Mouse (Mus musculus) thymus, postnatal 0 days (tissue): Measurements from ENCODE around the gene Mrps6. TPM values are rescaled to one million over a fixed set of nuclear protein-coding genes. Genes with fewer than 3 reads are reported as not detected.

Experiments
- DNase-seq: peaks from one replicate; pipeline ENCODE4 v3.0.0-alpha.2; 2015; ENCODE audit warnings: low spot score
- polyA plus RNA-seq: library from polyadenylated mRNA; unstranded; fragments of >200 nt; fragmentation: Nextera tagmentation; extraction: Ambion mirVana; gene quantifications from 2 replicates; pipeline ENCODE4 v1.2.1, GENCODE M21; 2015

Gene Mrps6
- polyA plus RNA-seq: 119 and 133 TPM in 2 replicates

GRCm38 (mm10) chr16:92057852-92058643 lies at the start of gene Mrps6, which contains the start of the genes Gm49711 and Slc5a3:
Mrps6 (plus strand) TSS chr16:92058270.
Gm49711 (plus strand) TSS chr16:92058316.
Slc5a3 (plus strand) TSS chr16:92058322.
- DNase-seq: peak; percentile 86

- no peak for DNase-seq
These were observed 48.5 kb upstream of the Mrps6 start for GRCm38 (mm10) chr16:92009586-92009985.

GRCm38 (mm10) chr16:92016792-92017191 lies 41.3 kb upstream of the Mrps6 start:
- no peak for DNase-seq

- DNase-seq: peak; percentile 68
These were observed 38.6 kb upstream of the Mrps6 start for GRCm38 (mm10) chr16:92019141-92020118.

- DNase-seq: no peak
These were observed 36.2 kb upstream of the Mrps6 start for GRCm38 (mm10) chr16:92021656-92022400.

- DNase-seq: no peak
These were observed 35.4 kb upstream of the Mrps6 start for GRCm38 (mm10) chr16:92022494-92023283.

GRCm38 (mm10) chr16:92033286-92033685 lies 24.8 kb upstream of the Mrps6 start:
- DNase-seq: no peak

- no peak for DNase-seq
These were observed 23.4 kb upstream of the Mrps6 start for GRCm38 (mm10) chr16:92034676-92035075.

- DNase-seq: no peak
These were observed 21.4 kb upstream of the Mrps6 start for GRCm38 (mm10) chr16:92036701-92037100.

- DNase-seq: peak; percentile 77
These were observed 20.0 kb upstream of the Mrps6 start for GRCm38 (mm10) chr16:92037891-92038607.

- no peak for DNase-seq
These were observed 18.6 kb upstream of the Mrps6 start for GRCm38 (mm10) chr16:92039421-92039820.

- no peak for DNase-seq
These were observed 18.1 kb upstream of the Mrps6 start for GRCm38 (mm10) chr16:92039966-92040365.

- DNase-seq: no peak
These were observed 6.2 kb upstream of the Mrps6 start for GRCm38 (mm10) chr16:92051777-92052310.

GRCm38 (mm10) chr16:92052569-92052968 lies 5.5 kb upstream of the Mrps6 start:
- DNase-seq: no peak

- no peak for DNase-seq
These were observed 1.4 kb upstream of the Mrps6 start for GRCm38 (mm10) chr16:92056711-92057110.

GRCm38 (mm10) chr16:92057456-92057851 lies 616 bp upstream of the Mrps6 start:
- DNase-seq: no peak

GRCm38 (mm10) chr16:92058644-92059620 lies 862 bp downstream of the Mrps6 start:
- DNase-seq: peak; percentile 34

GRCm38 (mm10) chr16:92060213-92060612 lies 2.1 kb downstream of the Mrps6 start:
- peak; percentile 6 for DNase-seq
